Mouse (Mus musculus) adrenal gland, adult 2 months (tissue): Measurements from ENCODE around the gene Kif1b. TPM values are rescaled to one million over a fixed set of nuclear protein-coding genes. Genes with fewer than 3 reads are reported as not detected.
A peak's percentile ranks its signal among the peaks of the same experiment; 100 is the strongest.

Source experiments
- DNase-seq: peaks from one replicate; pipeline ENCODE4 v3.0.0; 2021
- long read RNA-seq: library from polyadenylated mRNA; stranded (forward); transcript quantifications from one replicate; pipeline ENCODE4 v2.0.0, GENCODE M21; 2021
- polyA plus RNA-seq: library from polyadenylated mRNA; depleted of rRNA; stranded (reverse); fragments of >200 nt; gene quantifications from 2 replicates; pipeline ENCODE4 v1.2.3, GENCODE M21; 2012; rRNA removed
- total RNA-seq, 2 experiments: library from RNA; stranded (reverse); gene quantifications; 2 replicates each; pipeline ENCODE4 v1.2.3; 2021

The Kif1b gene
- 100 to 1,000 TPM; 118 to 165 TPM for total RNA-seq
- 61.9 and 63.6 TPM in 2 replicates for polyA plus RNA-seq
- long read RNA-seq, full-length matches to known transcripts: 2 of 7 reads
- long read RNA-seq, partial matches to known transcripts: 1 of 7 reads
- long read RNA-seq, other reads (novel, unspliced or antisense): 4 of 7 reads

- DNase-seq: peak; percentile 99
Observed at GRCm38 (mm10) chr4:149307596-149308490, at the start of gene Kif1b. TSS of gene Kif1b (minus strand) at chr4:149307693.

DNA sequence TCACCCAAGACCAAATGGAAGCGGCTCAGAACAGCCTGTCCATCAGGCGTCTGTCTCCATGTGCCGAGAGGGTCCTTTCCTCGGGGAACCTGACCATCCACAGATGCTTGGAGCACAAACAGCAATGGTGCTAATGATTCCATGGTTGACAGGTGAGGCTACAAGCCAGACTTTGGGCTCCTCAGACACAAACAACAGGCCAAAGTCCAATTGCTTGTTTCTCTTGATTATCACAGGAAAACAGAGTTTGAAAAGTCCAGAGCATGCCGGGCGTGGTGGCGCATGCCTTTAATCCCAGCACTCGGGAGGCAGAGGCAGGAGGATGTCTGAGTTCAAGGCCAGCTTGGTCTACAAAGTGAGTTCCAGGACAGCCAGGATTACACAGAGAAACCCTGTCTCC is 47.2 kb upstream of the Kif1b start:
- no peak for DNase-seq

GRCm38 (mm10) chr4:149351596-149352150 is 44.2 kb upstream of the Kif1b start:
- DNase-seq: peak; percentile 81

- no peak for DNase-seq
Observed at GRCm38 (mm10) chr4:149348963-149349362, 41.5 kb upstream of the Kif1b start.

DNA sequence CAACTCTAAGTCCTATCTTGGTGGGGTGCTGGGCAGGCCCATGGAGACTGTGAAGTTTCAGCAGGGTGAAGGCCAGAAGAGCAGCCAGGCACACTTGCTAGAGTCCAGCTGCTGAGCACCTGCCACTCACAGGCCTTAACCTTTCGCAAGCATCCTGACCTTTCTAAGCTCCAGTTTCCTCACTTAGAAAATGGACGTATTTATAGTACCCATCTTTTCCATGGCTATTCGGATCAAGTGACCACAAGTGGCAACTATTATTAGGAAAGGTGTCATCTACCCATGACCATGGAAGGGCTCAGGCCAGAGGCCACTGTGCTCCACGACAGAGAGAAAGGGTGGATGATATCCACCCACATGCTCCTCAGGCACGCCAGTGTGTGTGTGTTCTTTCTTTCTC is 38.4 kb upstream of the Kif1b start:
- DNase-seq: no peak

- no peak for DNase-seq
Observed at GRCm38 (mm10) chr4:149344311-149344710, 36.8 kb upstream of the Kif1b start.

DNA sequence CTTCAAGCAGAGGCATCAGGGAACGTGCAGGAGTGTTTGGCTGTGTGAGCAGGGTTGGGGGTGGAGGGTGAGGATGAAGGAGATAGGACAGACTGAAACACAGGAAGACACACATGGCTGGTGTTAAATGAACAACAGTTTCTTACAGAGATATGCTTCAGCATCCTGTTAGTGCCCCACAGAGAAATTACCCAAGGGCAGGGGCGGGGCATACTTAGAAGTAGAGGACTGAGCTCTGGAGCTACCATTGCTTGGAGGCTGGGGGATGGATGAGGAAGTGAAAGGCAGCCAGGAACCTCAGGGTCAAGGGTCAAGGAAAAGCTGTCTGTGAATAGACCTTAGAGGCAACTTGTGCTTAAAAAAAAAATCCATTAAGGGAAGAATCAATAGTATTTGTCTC is 33.2 kb upstream of the Kif1b start:
- DNase-seq: no peak

- DNase-seq: no peak
Observed at GRCm38 (mm10) chr4:149339426-149340214, 32.1 kb upstream of the Kif1b start.

DNA sequence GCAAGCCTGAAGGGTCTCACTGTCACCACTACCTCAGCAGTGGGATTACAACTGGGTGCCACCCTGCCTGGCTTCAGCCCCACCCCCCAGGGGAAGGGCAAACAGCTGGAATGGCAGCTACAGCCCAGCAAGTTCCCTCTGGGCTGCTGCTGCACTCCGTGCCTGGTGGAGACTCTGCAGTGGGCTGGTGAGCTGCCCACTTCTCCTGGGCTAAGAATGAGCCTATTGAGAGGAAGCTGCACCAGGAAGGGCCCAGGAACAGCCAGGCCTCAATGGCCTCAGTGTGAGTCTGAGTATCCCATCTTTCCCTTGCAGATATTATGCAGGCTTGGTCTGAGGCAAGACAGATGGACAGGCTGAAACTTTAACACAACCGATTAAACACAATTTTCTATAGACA is 30.6 kb upstream of the Kif1b start:
- no peak for DNase-seq

DNA sequence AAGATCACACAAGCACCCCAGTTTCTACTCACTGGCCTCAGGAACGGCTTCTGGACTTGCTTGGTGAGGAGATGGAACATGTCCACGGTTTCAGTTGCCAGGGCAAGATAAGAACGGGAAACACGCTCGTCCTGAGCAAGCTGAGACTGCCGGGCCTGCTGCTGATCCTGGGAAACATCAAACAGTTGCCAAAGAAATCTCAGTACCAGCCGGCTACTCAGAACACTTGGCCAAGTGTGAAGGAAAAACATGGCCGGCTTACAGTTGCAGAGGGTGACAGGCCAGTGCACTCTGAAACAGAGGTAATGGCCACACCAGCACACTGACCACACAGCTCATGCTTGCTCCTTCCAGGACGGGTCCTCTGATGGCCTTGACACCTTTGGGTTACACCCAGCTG is 29.9 kb upstream of the Kif1b start:
- DNase-seq: no peak

- DNase-seq: no peak
Observed at GRCm38 (mm10) chr4:149336302-149336701, 28.8 kb upstream of the Kif1b start.

GRCm38 (mm10) chr4:149334881-149335280 is 27.4 kb upstream of the Kif1b start:
- DNase-seq: no peak

DNA sequence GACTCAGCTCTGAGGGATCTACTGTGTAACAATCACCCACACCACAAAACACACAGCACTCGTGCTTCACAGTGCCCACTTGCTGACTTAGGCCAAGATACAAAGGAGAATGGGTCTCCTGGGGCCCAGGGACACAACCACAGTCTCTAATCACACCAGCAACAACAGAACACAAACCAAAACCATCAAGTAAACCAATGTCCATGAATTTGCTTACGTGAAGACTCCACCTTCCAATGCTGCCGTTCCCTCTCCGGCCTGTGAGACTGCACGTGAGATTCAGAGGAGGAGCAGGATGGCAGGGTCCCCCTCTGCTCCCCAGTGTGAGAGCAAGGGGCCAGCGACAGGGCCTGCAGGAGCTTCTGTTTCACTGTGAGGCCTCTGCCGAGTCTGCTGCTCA is 25.2 kb upstream of the Kif1b start:
- no peak for DNase-seq

GRCm38 (mm10) chr4:149330495-149330894 is 23.0 kb upstream of the Kif1b start:
- no peak for DNase-seq

GRCm38 (mm10) chr4:149328735-149329134 is 21.2 kb upstream of the Kif1b start:
- no peak for DNase-seq

DNA sequence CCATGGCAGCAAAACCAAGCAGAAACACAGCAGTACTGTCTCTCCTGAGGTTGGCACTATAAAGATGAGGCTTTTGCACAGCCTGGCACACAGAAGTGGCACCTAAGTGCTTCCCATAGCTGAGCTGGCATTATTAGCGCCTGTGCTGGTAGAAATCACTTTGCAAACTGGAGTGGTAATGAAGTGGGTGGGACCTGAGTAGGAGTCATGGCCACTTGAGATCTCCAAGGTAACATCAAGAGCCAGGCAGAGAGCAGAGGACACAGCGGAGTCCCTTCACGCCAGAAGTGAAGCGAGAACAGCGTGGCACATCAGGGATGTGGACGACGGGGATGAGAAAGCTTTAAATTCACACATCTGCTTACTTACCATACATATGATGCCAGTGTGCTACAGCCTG is 19.8 kb upstream of the Kif1b start:
- no peak for DNase-seq

DNA sequence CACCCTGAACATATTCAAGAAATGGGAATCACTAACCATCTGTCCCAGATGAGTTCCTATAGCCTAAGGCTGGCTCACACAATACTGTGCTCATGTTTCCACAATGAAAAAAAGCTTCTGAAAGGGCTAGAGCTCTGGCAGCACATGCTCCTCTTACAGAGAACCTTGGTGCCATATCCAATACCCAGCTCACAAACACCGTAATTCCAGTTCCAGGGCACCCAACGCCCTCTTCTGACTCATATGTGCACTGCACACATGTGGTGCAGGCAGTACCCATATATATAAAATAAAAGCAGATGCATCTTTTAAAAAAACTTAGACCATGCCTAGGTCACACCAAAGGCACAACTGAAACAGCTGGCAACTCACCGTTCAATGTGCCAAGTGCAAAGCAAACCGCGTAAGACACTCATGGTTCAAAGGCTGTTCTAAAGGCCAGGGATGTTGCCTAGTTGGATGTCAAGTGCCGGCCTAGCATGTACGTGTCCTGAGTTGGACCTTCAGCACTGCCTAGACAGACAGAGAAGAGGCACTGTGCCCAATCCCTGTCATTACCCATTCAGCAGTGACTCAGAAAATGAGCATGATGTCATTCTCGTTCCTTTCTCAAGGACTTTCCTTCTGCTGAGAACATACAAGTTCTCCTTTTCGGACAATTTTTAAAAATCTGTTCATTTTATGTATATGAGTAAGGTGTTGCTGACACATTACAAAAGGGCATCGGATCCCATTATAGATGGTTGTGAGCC is 18.1 kb upstream of the Kif1b start:
- DNase-seq: peak; percentile 88

- DNase-seq: no peak
Observed at GRCm38 (mm10) chr4:149323730-149324129, 16.2 kb upstream of the Kif1b start.

- DNase-seq: no peak
Observed at GRCm38 (mm10) chr4:149322718-149323117, 15.2 kb upstream of the Kif1b start.

GRCm38 (mm10) chr4:149322286-149322685 is 14.8 kb upstream of the Kif1b start:
- no peak for DNase-seq

GRCm38 (mm10) chr4:149319088-149319487 is 11.6 kb upstream of the Kif1b start:
- no peak for DNase-seq

DNA sequence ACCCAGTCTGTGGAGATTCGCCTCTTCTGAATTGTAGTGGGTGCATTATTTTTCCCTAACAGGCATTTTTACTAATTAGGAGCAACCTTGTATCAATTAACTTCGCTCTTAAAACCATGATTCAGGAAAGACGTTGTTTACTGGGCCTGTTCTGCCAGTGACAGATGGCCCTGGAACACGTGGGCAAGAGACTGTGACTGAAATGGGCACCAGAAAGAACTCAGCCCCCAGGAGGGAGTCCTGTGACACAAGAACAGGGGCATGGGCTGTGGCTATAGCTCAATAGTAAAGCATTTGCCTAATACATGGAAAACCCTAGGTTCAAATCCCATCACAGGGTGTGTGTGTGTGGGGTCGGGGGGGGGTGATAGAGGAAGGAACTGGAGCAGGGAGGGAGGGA is 9.9 kb upstream of the Kif1b start:
- no peak for DNase-seq
